Mouse (Mus musculus): ENCODE results near the gene Coq4. TPM values are rescaled to one million over a fixed set of nuclear protein-coding genes. Genes with fewer than 3 reads are reported as not detected.
"Not testable (repeated sequence)": the region's sequence is repeated elsewhere in the genome, so short reads cannot be mapped to it uniquely, and the experiment has no call there.

The Coq4 gene
- 10 to 100 TPM; 18.7 to 26.4 (median 20.8) TPM for total RNA-seq (2022)

DNA sequence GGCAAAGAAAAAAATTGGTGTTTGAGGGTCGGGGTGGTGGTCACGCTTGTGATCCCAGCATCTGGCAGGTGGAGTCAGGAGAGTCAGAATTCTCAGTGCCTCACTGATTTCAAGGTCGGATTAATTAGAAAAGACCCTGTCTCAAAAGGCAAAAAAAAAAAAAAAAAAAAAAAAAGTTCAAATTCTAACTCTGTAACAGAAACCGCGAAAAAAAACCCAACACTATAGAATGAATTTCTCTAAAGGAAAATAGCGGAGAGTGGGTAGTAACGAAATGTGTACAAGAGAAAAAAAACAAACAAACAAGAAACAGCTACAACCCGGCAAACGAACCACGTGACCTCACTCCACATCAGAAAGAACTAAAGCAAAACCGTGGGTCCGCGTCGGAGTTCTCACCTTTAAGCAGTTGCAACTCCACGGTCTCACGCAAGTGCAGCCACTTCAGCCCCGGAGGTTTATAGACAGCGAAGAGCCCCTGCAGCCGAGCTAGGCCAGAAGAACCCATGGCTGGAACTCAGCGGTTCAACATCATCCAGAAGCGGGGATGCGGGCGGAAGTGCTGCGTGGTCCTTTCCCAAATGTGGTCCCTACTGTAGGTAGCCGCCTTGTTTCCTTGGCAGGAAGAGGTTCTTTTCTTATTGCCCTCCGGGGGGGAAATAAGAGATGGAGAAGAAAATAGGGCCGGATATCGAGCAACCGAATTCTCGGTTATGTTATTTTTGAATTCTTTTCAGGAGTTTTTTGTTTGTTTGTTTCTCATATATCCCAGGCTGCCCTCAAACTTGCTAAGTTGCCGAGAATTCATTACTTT is at the start of gene Coq4:
TSS of gene Coq4 (plus strand) at position 390 of the 814 bp plus-strand sequence.
- peak; percentile 96 for DNase-seq (ENCODE audit: low spot score)

GRCm38 (mm10) chr2:29738799-29739198 is 48.5 kb upstream of the Coq4 start:
- no peak for DNase-seq (ENCODE audit: low spot score)

DNA sequence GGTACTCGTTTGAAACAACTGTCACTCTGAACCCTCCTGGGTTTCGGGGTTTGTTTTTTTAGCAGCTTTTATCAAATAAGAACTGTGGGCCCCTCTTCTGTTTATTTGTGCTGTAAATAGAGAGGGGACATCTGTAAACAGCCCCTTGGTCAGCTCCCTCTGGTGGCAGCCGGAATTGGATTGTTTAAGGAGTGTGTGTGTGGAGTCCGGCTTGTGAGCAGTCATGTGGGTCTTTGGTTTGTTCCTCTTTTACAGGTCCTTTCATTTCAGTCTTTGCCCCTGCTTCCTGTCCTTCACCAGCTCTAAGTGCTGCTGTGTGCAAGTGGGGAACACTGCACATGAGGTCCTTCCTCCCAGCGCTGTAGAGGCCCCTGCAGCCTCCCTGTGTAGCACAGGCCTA is 47.9 kb upstream of the Coq4 start:
- peak; percentile 39 for DNase-seq (ENCODE audit: low spot score)

- no peak for DNase-seq (ENCODE audit: low spot score)
Measured at GRCm38 (mm10) chr2:29741207-29741606, 46.1 kb upstream of the Coq4 start.

- no peak for DNase-seq (ENCODE audit: low spot score)
Measured at GRCm38 (mm10) chr2:29744256-29744655, 43.0 kb upstream of the Coq4 start.

DNA sequence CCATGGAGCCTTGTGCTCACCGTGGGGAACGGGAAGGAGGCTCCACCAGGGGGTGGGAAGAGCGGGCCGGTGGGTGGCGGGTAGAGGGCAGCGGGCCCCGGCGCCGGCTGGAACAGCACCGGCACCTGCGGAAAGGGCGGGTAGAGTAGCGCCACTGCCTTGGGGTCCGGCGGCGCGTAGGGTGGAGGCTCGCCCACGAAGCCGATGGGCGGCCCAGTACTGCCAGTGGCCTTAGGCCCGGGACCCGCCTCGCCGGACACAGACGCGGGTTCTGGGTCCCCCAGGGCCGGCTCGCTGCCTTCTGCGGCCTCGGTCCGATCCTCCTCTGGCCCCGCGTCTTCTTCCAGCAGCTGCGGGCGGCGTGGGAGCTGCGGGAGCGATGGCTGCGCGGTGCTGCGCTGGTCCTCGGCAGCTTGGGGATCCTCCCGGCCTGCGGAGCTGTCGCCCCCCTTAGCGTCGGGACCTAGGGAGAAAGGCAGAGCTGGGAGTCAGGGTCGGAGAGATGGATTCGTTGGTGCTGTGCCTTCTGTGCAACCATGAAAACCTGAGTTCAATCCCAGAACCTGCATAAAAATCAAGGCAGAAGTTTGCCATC is 40.0 kb upstream of the Coq4 start:
- no peak for DNase-seq (ENCODE audit: low spot score)

GRCm38 (mm10) chr2:29747852-29748251 is 39.4 kb upstream of the Coq4 start:
- DNase-seq (ENCODE audit: low spot score) = no peak

DNA sequence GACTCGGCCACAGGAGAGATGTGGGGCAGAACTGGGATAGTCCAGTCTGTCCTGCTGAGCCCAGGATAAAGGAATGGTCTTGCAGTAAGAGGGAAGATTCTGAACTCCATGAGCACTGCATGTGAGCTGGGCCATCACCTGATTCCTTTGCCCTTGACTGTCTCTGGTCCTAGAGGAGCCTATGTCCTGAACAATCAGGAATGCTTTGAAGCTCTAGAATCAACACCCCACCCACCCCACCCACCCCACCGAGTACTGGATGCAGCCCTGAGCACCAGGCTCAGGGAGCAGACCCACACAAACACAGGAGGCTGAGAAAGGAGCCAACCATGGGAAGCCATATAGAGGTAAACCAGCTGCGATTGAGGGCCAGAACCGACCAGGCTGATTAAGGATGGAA is 38.8 kb upstream of the Coq4 start:
- no peak for DNase-seq (ENCODE audit: low spot score)

DNA sequence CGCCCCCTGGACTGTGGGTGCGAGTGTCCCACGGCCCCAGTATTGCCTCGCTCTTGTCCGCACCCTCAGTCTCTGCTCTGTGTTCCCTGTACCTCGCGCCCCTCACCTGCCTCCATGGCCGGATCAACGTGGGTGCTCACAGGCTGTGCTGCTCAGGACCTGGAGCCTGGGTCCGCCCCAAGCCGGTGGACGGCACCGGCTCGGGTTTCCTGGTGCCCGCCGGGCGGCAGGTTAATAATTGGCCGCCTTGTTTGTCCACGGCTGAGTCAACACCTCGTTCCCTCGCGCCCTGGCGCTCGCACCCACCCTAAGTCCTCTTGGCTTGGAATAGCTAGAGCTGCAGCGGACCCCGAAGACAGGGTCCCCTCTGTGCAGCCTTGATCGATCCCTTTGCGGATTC is 35.8 kb upstream of the Coq4 start, which contains the start of gene Gm13420:
TSS of gene Gm13420 (minus strand) at position 189 of the 400 bp plus-strand sequence.
- DNase-seq (ENCODE audit: low spot score) = no peak

DNA sequence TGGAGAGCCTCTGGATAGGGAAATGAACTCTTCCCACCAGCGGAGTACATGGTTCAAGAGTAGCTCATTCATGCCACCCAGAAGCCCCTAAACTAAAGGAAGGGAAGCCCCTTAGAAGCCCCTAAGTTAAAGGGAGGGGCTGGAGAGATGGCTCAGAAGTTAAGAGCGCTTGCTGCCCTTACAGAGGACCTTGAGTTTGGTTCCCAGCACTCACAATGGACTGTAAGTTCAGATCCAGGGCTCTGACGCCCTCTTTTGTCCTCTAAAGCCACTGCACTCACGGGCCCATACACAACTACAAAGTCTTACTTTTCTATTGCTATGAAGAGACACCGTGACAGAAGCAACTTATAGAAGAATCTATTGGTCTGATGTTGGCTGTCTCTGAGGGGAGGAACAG is 34.9 kb upstream of the Coq4 start:
- no peak for DNase-seq (ENCODE audit: low spot score)

DNA sequence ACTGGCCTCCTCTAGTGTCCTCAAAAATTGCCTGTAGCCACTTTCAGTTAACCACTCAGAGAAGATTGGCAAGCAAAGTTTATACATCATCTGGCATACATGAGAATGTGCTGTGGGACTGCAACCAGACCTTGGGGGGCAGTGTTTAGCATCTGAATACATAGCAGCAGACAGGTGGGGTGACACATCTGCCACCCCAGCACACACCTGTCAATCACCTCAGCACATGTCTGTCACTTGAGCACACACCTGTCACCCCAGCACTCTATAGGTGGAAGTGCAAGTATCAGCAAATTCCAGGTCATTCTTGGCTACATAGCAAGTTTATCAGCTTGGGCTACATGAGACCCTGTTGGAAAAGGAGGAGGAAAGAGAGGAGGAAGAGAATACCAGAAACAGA is 31.6 kb upstream of the Coq4 start:
- DNase-seq (ENCODE audit: low spot score) = no peak

DNA sequence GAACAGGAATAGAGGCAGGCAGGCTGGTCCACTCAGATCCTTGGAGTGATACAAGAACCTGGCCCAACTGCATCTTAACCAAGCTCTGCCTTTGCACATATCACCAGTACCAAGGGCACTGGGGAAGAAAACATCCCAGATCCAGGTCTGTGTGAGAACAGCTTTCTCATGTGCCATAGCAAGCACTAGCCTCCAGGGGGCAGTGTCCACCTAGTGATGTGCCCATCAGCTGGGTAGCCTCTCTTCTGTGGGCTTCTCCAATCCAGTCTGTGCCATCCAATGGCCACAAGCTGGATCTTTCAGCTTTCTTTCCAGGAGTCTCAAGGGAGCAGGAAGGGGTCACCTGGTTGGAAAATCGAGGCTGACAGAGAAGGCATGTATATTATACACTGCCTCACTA is 22.5 kb upstream of the Coq4 start:
- DNase-seq (ENCODE audit: low spot score) = peak; percentile 44

DNA sequence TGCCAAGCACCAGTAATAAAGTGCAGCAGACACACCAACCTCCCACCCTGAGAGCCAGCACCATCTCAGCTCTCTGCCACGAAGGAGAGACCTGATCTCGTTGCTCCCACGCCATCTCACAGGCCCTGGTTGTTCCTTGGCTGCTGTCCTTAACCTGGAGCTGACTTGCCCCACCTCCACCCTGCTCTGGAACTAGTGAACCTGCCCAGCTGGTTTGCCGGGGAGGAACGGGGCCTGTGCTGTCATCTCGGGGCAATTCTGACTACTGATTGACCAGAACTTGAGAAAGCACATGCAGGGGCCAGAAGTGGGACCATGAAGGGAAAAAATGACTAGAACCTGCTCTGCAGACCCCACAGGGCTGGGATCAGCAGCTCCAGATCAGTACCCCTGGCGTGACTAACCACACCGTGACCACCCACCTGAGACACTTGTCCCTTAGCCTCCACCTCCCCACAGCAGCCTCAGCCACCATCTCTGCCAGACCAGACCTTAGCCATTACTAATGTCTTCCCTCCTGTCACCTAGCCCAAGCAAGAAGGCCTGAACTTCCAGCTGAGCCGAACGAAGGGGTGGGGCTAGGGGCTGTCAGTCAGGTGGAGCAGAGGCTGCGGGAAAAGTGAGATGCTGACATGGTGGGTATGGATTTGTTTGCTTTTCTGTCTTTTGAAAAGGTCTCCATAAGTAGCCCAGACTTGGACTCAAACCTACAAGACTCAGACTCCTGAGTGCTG is 19.1 kb upstream of the Coq4 start:
- no peak for DNase-seq (ENCODE audit: low spot score)

GRCm38 (mm10) chr2:29768901-29769300 is 18.4 kb upstream of the Coq4 start:
- no peak for DNase-seq (ENCODE audit: low spot score)

DNA sequence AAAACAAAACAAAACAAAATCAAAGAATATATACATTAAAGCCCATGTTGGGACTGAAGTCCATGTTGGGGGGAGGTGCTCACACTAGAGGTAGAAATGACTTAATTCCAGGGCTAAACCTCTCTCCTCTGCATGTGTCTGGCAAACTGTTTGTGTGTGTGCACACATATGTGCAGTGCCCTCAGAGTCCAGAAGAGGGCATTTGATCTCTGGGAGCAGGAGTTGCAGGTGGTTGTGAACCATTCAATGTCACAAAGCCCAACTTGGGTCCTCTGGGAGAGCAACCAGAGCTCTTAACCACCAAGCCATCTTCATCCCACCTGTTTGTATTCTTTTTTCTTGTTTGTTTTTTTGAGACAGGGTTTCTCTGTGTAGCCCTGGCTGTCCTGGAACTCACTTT is 17.1 kb upstream of the Coq4 start:
- no peak for DNase-seq (ENCODE audit: low spot score)

DNA sequence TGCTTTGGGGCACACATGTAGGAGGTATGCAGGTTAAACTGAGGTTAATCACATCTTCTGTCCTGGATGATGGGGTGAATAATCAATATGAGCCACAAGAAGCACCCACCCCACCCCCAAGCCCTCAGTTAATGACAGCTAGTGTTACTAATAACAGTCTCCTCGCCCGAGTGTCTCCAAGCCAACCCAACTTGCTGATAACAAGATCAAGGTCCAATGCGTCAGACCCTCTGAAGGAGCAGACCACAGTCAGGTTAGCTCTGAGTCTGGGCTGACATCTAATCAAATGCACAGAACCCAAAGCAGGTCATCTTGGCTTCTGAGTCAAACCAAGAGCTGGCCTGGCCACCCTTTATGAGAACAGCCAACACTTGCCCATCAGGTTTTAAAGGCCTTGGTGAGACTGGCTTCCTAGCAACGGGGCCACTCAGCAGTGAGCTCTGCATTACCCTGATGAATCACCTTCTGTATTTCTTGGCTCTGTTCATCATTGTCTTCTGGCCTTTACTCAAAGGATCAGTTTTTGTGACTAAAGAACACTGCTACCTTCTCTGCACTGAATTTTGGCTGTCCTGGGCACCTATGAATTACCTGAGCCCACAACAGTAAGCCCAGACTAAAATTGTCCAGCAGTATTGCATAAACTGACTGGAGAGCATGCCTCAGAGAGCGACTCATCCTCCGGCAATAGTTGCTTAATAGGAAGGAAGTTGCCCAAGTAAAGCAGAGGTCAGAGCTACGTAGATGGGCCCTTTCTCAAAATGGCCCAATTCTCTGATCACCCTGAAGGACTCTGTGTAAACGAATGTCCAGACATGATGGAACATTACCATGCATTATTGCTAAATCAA is 15.5 kb upstream of the Coq4 start:
- no peak for DNase-seq (ENCODE audit: low spot score)

DNA sequence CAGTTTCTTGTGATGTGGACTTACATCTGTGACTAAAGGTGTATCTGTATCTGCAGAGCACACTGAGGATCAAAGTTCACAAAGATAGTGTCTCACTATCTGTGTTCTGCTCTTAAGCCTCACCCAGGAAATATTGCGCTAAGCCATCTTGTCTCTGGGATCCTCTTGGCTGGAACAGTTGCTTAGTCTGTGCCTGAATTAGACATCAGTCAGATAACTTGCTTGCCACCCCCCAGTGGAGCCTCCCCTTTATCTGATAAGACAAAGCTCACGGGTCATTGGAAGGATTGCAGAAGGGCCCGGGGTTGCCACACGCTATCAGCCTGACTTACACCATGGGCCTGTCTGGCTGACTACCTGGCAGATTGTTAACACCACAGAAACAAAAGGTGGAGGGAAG is 14.0 kb upstream of the Coq4 start:
- no peak for DNase-seq (ENCODE audit: low spot score)

DNA sequence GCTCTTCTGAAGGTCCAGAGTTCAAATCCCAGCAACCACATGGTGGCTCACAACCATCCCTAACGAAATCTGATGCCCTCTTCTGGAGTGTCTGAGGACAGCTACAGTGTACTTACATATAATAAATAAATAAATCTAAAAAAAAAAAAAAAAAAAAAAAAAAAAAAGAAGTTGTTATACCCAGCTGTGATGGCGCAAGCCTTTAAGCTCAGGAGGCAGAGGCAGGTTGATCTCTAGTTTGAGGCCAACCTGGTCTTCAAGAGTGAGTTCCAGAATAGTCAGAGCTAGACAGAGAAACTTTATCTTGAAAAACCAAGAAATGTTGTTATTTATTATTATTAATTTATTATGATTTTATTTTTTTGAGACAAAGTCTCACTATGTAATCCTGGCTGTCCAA is 6.0 kb upstream of the Coq4 start:
- not testable (repeated sequence) for DNase-seq (ENCODE audit: low spot score)

DNA sequence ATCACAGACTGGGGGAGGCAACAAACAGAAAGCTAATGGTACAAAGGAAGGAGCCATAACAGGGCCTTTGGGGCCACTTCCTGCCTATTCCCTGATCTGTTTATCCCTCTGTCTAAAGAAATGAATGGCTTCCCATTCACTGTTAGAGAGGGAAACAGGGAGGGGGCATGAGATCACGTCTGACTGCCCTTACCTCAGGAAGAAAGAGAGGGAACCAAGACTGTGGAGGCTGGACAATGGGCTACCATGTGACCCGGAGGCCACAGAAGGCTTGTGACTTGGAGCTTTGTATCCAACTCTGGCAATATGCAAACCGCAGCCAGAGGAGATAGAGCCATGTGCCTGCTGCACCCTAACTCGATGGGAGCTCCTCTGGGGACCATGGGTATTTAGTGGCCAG is 3.0 kb upstream of the Coq4 start:
- no peak for DNase-seq (ENCODE audit: low spot score)

DNA sequence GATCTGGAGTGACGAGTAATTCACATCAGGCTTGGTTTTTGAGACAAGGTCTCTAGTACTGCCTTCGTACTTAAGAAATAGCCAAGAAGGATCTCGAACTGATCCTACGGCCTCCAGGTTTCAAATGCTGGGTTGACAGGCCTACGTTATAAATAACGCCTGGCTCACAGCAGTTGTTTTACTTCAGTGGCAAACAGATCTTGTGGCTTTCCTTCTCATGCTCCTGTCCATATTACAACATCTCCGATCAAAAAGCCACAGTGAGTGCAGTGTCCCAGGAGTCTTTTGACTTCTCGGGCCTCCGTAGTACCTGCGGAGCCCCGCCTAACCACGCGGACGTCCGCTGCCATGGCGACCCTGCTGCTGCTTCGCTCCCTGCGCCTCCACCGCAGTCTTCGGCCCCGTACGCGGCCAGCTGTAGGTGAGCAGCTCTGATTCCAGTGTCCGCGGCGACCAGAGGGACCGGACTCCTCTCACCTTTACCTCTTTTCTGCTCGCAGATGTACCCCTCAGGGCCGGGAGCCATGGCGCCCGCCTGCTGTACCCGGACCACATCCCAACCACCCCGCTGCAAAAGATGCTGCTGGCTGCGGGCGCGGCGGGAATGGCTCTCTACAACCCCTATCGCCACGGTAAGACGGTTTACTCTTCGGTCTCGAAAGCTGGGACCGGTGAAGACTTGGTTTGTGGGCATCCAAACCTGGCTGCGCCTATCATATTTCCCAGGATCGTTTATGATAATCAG is 816 bp downstream of the Coq4 start, which contains the start of gene Trub2:
TSS of gene Trub2 (minus strand) at position 566 of the 745 bp plus-strand sequence.
- DNase-seq (ENCODE audit: low spot score) = peak; percentile 79

All from heart, adult 8-10 months (tissue).